Mouse (Mus musculus): ENCODE measurements at regions not wholly inside any gene's neighbourhood (a gene's known extent, or its start where the extent isn't known, plus 50 kb on each side); places are given as distances from the start of the nearest gene placed in this dataset.

DNA sequence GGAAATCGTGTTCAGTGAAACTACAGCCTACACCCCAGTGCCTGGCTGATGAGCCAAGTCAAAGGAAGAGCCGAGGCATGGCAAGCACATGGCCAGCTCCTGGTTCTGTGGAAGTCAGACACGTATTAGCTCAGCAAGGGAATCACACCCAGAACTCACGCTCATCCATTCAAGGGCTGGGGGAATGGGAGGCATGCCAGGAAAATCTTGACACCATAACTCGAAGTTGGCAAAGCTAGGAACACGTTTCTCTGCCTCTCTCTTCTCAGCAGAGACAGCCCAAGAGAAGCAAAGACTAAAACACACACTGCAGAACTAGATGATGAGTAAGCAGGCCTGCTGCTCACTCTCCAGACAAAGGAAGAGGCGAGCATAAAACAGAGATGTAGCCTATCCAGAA, 53.5 kb upstream of the Ypel5 start:
- DNase-seq (ENCODE audit: low spot score) = no peak
- Histone ChIP-seq H3K36me3 (ENCODE audit: control insufficient read depth, insufficient read depth, low read length) (no peaks in the 10 kb centered on the region), H3K9ac (ENCODE audit: low read length) (no peak overlapping the region), H3K9me3 (ENCODE audit: control insufficient read depth, low read length) (no peaks in the 10 kb centered on the region), H3K27ac (replicated peaks) (no peak overlapping the region), H3K4me1 (replicated peaks; ENCODE audit: control insufficient read depth, insufficient read depth) (no peaks in the 10 kb centered on the region), H3K4me2 (replicated peaks; ENCODE audit: low read depth) (no peak overlapping the region), H3K27me3 (ENCODE audit: control insufficient read depth, insufficient read depth, low read length) (no peaks in the 10 kb centered on the region), H3K4me3 (ENCODE audit: low read depth, low read length) (no peak overlapping the region)
- WGBS = 35% methylated on average over 7 of the region's 7 CpGs
- no peak for ATAC-seq (ENCODE audit: low FRiP score, low TSS enrichment)
- TF ChIP-seq CTCF (IDR thresholded peaks at IDR 0.05; ENCODE audit: low read depth) (no peak), EP300 (optimal IDR thresholded peaks at IDR 0.05) (no peak)

DNA sequence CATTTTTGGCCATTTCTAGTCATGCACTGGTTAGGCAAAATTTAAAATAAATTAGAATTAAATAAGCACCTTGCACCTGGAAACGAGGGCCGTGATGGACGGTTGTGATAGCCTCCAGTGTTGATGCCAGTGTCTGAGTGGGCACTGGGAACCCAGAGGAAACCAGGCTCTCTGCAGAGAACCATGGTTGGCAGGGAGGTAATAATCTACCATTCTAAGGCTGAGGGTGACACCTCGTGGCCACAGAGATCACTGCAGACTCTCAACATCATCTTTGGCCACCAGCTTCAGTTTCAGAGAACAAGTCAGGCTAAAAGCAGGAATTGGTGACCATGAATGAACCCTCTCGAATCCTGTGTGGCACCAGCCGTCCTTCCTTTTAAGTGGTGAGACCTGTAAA, 54.5 kb upstream of the Ypel5 start:
- no peaks in the 10 kb centered on the region for H3K4me1 ChIP-seq (replicated peaks; ENCODE audit: control insufficient read depth, insufficient read depth)
- 12% methylated on average over 6 of the region's 6 CpGs for WGBS
- TF ChIP-seq EP300 (optimal IDR thresholded peaks at IDR 0.05) (no peak), CTCF (IDR thresholded peaks at IDR 0.05; ENCODE audit: low read depth) (peak; percentile 94)
- H3K4me3 ChIP-seq (ENCODE audit: low read depth, low read length) = no peak overlapping the region
- no peaks in the 10 kb centered on the region for H3K27me3 ChIP-seq (ENCODE audit: control insufficient read depth, insufficient read depth, low read length)
- no peaks in the 10 kb centered on the region for H3K36me3 ChIP-seq (ENCODE audit: control insufficient read depth, insufficient read depth, low read length)
- no peak overlapping the region for H3K27ac ChIP-seq (replicated peaks)
- ATAC-seq (ENCODE audit: low FRiP score, low TSS enrichment) (no peak; the same call in 1 of the 2 replicates), DNase-seq (ENCODE audit: low spot score) (peak; percentile 69)
- no peak overlapping the region for H3K9ac ChIP-seq (ENCODE audit: low read length)
- H3K4me2 ChIP-seq (replicated peaks; ENCODE audit: low read depth) = no peak overlapping the region
- H3K9me3 ChIP-seq (ENCODE audit: control insufficient read depth, low read length) = no peaks in the 10 kb centered on the region

GRCm38 (mm10) chr17:72768266-72768665, 68.0 kb upstream of the Ypel5 start:
- WGBS = 63% methylated on average over 4 of the region's 4 CpGs
- no peak overlapping the region for H3K4me2 ChIP-seq (replicated peaks; ENCODE audit: low read depth)
- H3K4me3 ChIP-seq (ENCODE audit: low read depth, low read length) = no peak overlapping the region
- no peaks in the 10 kb centered on the region for H3K9me3 ChIP-seq (ENCODE audit: control insufficient read depth, low read length)
- no peaks in the 10 kb centered on the region for H3K4me1 ChIP-seq (replicated peaks; ENCODE audit: control insufficient read depth, insufficient read depth)
- DNase-seq (ENCODE audit: low spot score) (no peak), ATAC-seq (ENCODE audit: low FRiP score, low TSS enrichment) (no peak)
- H3K27ac ChIP-seq (replicated peaks) = no peak overlapping the region
- H3K36me3 ChIP-seq (ENCODE audit: control insufficient read depth, insufficient read depth, low read length) = no peaks in the 10 kb centered on the region
- TF ChIP-seq EP300 (optimal IDR thresholded peaks at IDR 0.05) (no peak), CTCF (IDR thresholded peaks at IDR 0.05; ENCODE audit: low read depth) (no peak)
- no peak overlapping the region for H3K9ac ChIP-seq (ENCODE audit: low read length)
- no peaks in the 10 kb centered on the region for H3K27me3 ChIP-seq (ENCODE audit: control insufficient read depth, insufficient read depth, low read length)

DNA sequence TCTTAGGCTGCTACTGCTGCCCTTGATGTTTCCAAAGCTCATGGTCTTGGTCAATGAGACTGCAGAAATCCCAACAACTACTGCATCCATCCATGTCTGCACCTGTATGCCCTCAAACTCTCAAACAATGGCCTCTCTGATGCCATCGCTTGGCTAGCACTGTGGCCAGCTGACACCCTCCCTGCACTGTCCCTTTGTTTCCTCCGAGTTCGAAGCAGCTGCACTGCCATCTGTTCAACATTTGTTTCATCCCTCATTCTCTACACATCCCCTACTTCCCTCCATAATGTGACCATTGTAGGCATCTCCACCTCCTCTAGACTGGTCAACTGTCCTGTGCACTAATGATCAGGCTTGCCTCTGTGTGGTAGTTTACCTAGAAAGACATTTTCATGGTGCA, 75.3 kb upstream of the Ypel5 start:
- H3K9ac ChIP-seq (ENCODE audit: low read length) = no peak overlapping the region
- no peaks in the 10 kb centered on the region for H3K4me1 ChIP-seq (replicated peaks; ENCODE audit: control insufficient read depth, insufficient read depth)
- no peak overlapping the region for H3K4me2 ChIP-seq (replicated peaks; ENCODE audit: low read depth)
- H3K27me3 ChIP-seq (ENCODE audit: control insufficient read depth, insufficient read depth, low read length) = no peaks in the 10 kb centered on the region
- H3K36me3 ChIP-seq (ENCODE audit: control insufficient read depth, insufficient read depth, low read length) = no peaks in the 10 kb centered on the region
- ATAC-seq (ENCODE audit: low FRiP score, low TSS enrichment) (no peak), DNase-seq (ENCODE audit: low spot score) (no peak)
- 74% methylated on average over 3 of the region's 3 CpGs for WGBS
- TF ChIP-seq CTCF (IDR thresholded peaks at IDR 0.05; ENCODE audit: low read depth) (no peak), EP300 (optimal IDR thresholded peaks at IDR 0.05) (no peak)
- H3K4me3 ChIP-seq (ENCODE audit: low read depth, low read length) = no peak overlapping the region
- H3K27ac ChIP-seq (replicated peaks) = no peak overlapping the region
- H3K9me3 ChIP-seq (ENCODE audit: control insufficient read depth, low read length) = no peaks in the 10 kb centered on the region

GRCm38 (mm10) chr17:72746411-72746810, 89.8 kb upstream of the Ypel5 start:
- H3K9ac ChIP-seq (ENCODE audit: low read length) = no peak overlapping the region
- H3K27me3 ChIP-seq (ENCODE audit: control insufficient read depth, insufficient read depth, low read length) = no peaks in the 10 kb centered on the region
- DNase-seq (ENCODE audit: low spot score) (no peak), ATAC-seq (ENCODE audit: low FRiP score, low TSS enrichment) (no peak)
- H3K27ac ChIP-seq (replicated peaks) = no peak overlapping the region
- H3K9me3 ChIP-seq (ENCODE audit: control insufficient read depth, low read length) = no peaks in the 10 kb centered on the region
- TF ChIP-seq CTCF (IDR thresholded peaks at IDR 0.05; ENCODE audit: low read depth) (no peak), EP300 (optimal IDR thresholded peaks at IDR 0.05) (no peak)
- H3K4me1 ChIP-seq (replicated peaks; ENCODE audit: control insufficient read depth, insufficient read depth) = no peaks in the 10 kb centered on the region
- H3K4me3 ChIP-seq (ENCODE audit: low read depth, low read length) = no peak overlapping the region
- H3K36me3 ChIP-seq (ENCODE audit: control insufficient read depth, insufficient read depth, low read length) = no peaks in the 10 kb centered on the region
- no peak overlapping the region for H3K4me2 ChIP-seq (replicated peaks; ENCODE audit: low read depth)
- WGBS = 63% methylated on average over 4 of the region's 4 CpGs

DNA sequence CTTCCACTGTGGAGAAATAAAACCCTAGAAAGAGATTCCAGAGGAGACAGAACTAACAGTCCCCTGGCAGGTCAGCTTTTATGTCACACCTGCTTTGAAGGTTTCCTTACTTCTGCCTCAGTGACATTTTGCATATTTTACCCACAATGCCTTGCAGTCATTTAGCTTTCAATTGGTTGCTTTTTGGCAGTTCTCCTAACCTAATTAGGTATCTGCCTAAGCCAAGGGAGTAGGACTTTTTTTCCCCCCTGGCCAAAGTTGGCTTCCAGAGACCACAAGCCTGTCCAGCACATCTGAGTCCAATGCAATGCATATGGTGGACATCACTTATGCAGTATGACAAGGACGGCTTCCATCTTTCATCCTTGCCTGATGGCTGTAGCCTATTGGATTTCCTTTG, 103.2 kb upstream of the Ypel5 start:
- WGBS = 83% methylated on average over 1 of the region's 1 CpGs
- Histone ChIP-seq H3K9ac (ENCODE audit: low read length) (no peak overlapping the region), H3K36me3 (ENCODE audit: control insufficient read depth, insufficient read depth, low read length) (no peaks in the 10 kb centered on the region), H3K9me3 (ENCODE audit: control insufficient read depth, low read length) (no peaks in the 10 kb centered on the region), H3K27ac (replicated peaks) (no peak overlapping the region), H3K27me3 (ENCODE audit: control insufficient read depth, insufficient read depth, low read length) (no peaks in the 10 kb centered on the region), H3K4me1 (replicated peaks; ENCODE audit: control insufficient read depth, insufficient read depth) (no peaks in the 10 kb centered on the region), H3K4me3 (ENCODE audit: low read depth, low read length) (no peak overlapping the region), H3K4me2 (replicated peaks; ENCODE audit: low read depth) (no peak overlapping the region)
- DNase-seq (ENCODE audit: low spot score) (no peak), ATAC-seq (ENCODE audit: low FRiP score, low TSS enrichment) (no peak)
- TF ChIP-seq CTCF (IDR thresholded peaks at IDR 0.05; ENCODE audit: low read depth) = no peak
- no peak for TF ChIP-seq EP300 (optimal IDR thresholded peaks at IDR 0.05)
